Mouse (Mus musculus): ENCODE results near the gene Trp53bp2. TPM values are rescaled to one million over a fixed set of nuclear protein-coding genes. Genes with fewer than 3 reads are reported as not detected.

Gene Trp53bp2
- polyA plus RNA-seq, 1 experiment from 2014 or later: 20.2 TPM

DNA sequence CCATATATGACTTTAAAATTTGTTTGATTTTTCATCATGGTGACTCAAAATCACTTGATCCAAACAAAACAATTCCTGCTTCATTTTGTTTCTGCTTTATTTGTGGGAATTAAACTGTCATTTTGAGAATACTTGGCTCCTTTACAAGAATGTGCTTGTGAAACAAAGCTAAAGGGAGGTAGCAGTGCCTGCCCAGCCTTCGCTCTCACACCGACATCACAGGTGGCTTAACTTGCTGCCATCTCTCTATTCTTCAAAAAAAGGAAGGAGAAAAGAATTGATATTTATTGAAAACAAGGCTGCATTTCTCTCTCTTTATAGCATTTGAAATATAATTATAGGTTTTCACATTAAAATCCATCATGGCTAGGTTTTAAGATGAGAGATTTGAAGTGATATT lies 15.3 kb downstream of the Trp53bp2 start:
- no peak for ATAC-seq
- peak; percentile 34 for DNase-seq (ENCODE audit: low spot score)

GRCm38 (mm10) chr1:182425176-182425575 lies 16.2 kb downstream of the Trp53bp2 start:
- no peak overlapping the region for H3K4me2 ChIP-seq (ENCODE audit: low read length)
- no peak overlapping the region for H3K4me3 ChIP-seq (ENCODE audit: low read depth, low read length)
- 70% methylated on average over 3 of the region's 3 CpGs for WGBS
- ATAC-seq (no peak), DNase-seq (ENCODE audit: low spot score) (peak; percentile 13)
- no peaks in the 10 kb centered on the region for H3K27me3 ChIP-seq (replicated peaks; ENCODE audit: control insufficient read depth, insufficient read depth, low read length)
- H3K9ac ChIP-seq (ENCODE audit: low read length): no peak overlapping the region
- H3K36me3 ChIP-seq (ENCODE audit: control insufficient read depth, insufficient read depth, low read length): 0 out of 2 replicates have a peak, but pooled peaks cover 9% of the 10 kb centered on the region
- H3K27ac ChIP-seq (ENCODE audit: low read depth, low read length): peak overlapping the region; percentile 59; the same call in 1 of the 2 replicates
- H3K9me3 ChIP-seq (replicated peaks; ENCODE audit: control insufficient read depth, low read length): no peaks in the 10 kb centered on the region
- peaks cover 5% of the 10 kb centered on the region; the same call in 1 of the 2 replicates for H3K4me1 ChIP-seq (ENCODE audit: control insufficient read depth, insufficient read depth, low read length)

More for the DNA sequence above, 15.3 kb downstream of the Trp53bp2 start:
- H3K27me3 ChIP-seq (replicated peaks; ENCODE audit: control insufficient read depth, insufficient read depth, low read length): no peaks in the 10 kb centered on the region
- no peak overlapping the region for H3K27ac ChIP-seq (ENCODE audit: low read depth, low read length)
- no peak overlapping the region for H3K9ac ChIP-seq (ENCODE audit: low read length)
- H3K9me3 ChIP-seq (replicated peaks; ENCODE audit: control insufficient read depth, low read length): no peaks in the 10 kb centered on the region
- 0 out of 2 replicates have a peak, but pooled peaks cover 5% of the 10 kb centered on the region for H3K36me3 ChIP-seq (ENCODE audit: control insufficient read depth, insufficient read depth, low read length)
- H3K4me2 ChIP-seq (ENCODE audit: low read length): no peak overlapping the region
- H3K4me3 ChIP-seq (ENCODE audit: low read depth, low read length): no peak overlapping the region
- H3K4me1 ChIP-seq (ENCODE audit: control insufficient read depth, insufficient read depth, low read length): peaks cover 5% of the 10 kb centered on the region; the same call in 1 of the 2 replicates
- WGBS: 46% methylated on average over 2 of the region's 2 CpGs

- no peak for DNase-seq (ENCODE audit: low spot score)
- Histone ChIP-seq H3K36me3 (ENCODE audit: control insufficient read depth, insufficient read depth, low read length) (peaks cover 22% of the 10 kb centered on the region), H3K4me3 (ENCODE audit: low read depth, low read length) (no peak overlapping the region), H3K4me2 (ENCODE audit: low read length) (no peak overlapping the region), H3K9me3 (replicated peaks; ENCODE audit: control insufficient read depth, low read length) (no peaks in the 10 kb centered on the region), H3K9ac (ENCODE audit: low read length) (no peak overlapping the region), H3K4me1 (ENCODE audit: control insufficient read depth, insufficient read depth, low read length) (peaks cover 5% of the 10 kb centered on the region; the same call in 1 of the 2 replicates), H3K27ac (ENCODE audit: low read depth, low read length) (no peak overlapping the region; the same call in 1 of the 2 replicates), H3K27me3 (replicated peaks; ENCODE audit: control insufficient read depth, insufficient read depth, low read length) (no peaks in the 10 kb centered on the region)
- 54% methylated on average over 2 of the region's 2 CpGs for WGBS
- ATAC-seq: no peak
These were observed 17.5 kb downstream of the Trp53bp2 start for GRCm38 (mm10) chr1:182426444-182426843.

- no peak for DNase-seq (ENCODE audit: low spot score)
- Histone ChIP-seq H3K27me3 (replicated peaks; ENCODE audit: control insufficient read depth, insufficient read depth, low read length) (no peaks in the 10 kb centered on the region), H3K9me3 (replicated peaks; ENCODE audit: control insufficient read depth, low read length) (no peaks in the 10 kb centered on the region), H3K36me3 (ENCODE audit: control insufficient read depth, insufficient read depth, low read length) (peaks cover 32% of the 10 kb centered on the region), H3K4me2 (ENCODE audit: low read length) (no peak overlapping the region), H3K27ac (ENCODE audit: low read depth, low read length) (no peak overlapping the region), H3K9ac (ENCODE audit: low read length) (no peak overlapping the region), H3K4me1 (ENCODE audit: control insufficient read depth, insufficient read depth, low read length) (peaks cover 5% of the 10 kb centered on the region; the same call in 1 of the 2 replicates), H3K4me3 (ENCODE audit: low read depth, low read length) (no peak overlapping the region)
- 80% methylated on average over 1 of the region's 1 CpGs for WGBS
- ATAC-seq: no peak
These were observed 18.5 kb downstream of the Trp53bp2 start for GRCm38 (mm10) chr1:182427426-182427825.

- ATAC-seq: no peak
- Histone ChIP-seq H3K36me3 (ENCODE audit: control insufficient read depth, insufficient read depth, low read length) (peaks cover 48% of the 10 kb centered on the region), H3K9me3 (replicated peaks; ENCODE audit: control insufficient read depth, low read length) (no peaks in the 10 kb centered on the region), H3K9ac (ENCODE audit: low read length) (no peak overlapping the region), H3K4me1 (ENCODE audit: control insufficient read depth, insufficient read depth, low read length) (peaks cover 4% of the 10 kb centered on the region; the same call in 1 of the 2 replicates), H3K27me3 (replicated peaks; ENCODE audit: control insufficient read depth, insufficient read depth, low read length) (no peaks in the 10 kb centered on the region), H3K4me2 (ENCODE audit: low read length) (no peak overlapping the region), H3K4me3 (ENCODE audit: low read depth, low read length) (no peak overlapping the region), H3K27ac (ENCODE audit: low read depth, low read length) (no peak overlapping the region)
- WGBS: 84% methylated on average over 3 of the region's 3 CpGs
- DNase-seq (ENCODE audit: low spot score): no peak
These were observed 20.9 kb downstream of the Trp53bp2 start for GRCm38 (mm10) chr1:182429826-182430225.

DNA sequence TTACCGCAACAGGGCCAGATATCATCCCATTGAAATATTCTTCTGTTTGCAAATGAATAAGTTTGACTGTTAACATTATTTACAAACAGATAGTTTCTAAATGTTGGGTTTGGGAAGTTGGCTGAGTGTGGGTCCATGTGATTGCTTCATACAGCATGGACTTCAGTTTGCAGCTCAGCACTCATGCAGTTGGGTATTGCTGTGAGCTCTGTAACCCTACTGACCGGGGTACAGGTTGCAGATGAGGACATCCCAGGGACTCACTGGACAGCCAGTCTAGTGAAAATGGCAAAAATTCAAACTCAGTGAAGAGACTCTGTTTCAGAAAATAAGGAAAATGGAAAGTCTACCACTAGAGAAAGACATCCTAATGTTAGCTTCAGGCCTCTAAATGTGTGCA lies 21.7 kb downstream of the Trp53bp2 start:
- Histone ChIP-seq H3K9ac (ENCODE audit: low read length) (no peak overlapping the region), H3K4me2 (ENCODE audit: low read length) (no peak overlapping the region), H3K9me3 (replicated peaks; ENCODE audit: control insufficient read depth, low read length) (no peaks in the 10 kb centered on the region), H3K4me1 (ENCODE audit: control insufficient read depth, insufficient read depth, low read length) (no peaks in the 10 kb centered on the region), H3K36me3 (ENCODE audit: control insufficient read depth, insufficient read depth, low read length) (peaks cover 56% of the 10 kb centered on the region), H3K27ac (ENCODE audit: low read depth, low read length) (no peak overlapping the region), H3K27me3 (replicated peaks; ENCODE audit: control insufficient read depth, insufficient read depth, low read length) (no peaks in the 10 kb centered on the region), H3K4me3 (ENCODE audit: low read depth, low read length) (no peak overlapping the region)
- ATAC-seq: no peak
- DNase-seq (ENCODE audit: low spot score): no peak
- WGBS: 89% methylated on average over 2 of the region's 2 CpGs

- Histone ChIP-seq H3K9me3 (replicated peaks; ENCODE audit: control insufficient read depth, low read length) (no peaks in the 10 kb centered on the region), H3K27me3 (replicated peaks; ENCODE audit: control insufficient read depth, insufficient read depth, low read length) (no peaks in the 10 kb centered on the region), H3K9ac (ENCODE audit: low read length) (no peak overlapping the region), H3K4me1 (ENCODE audit: control insufficient read depth, insufficient read depth, low read length) (no peaks in the 10 kb centered on the region), H3K4me2 (ENCODE audit: low read length) (no peak overlapping the region), H3K27ac (ENCODE audit: low read depth, low read length) (no peak overlapping the region), H3K36me3 (ENCODE audit: control insufficient read depth, insufficient read depth, low read length) (peaks cover 60% of the 10 kb centered on the region), H3K4me3 (ENCODE audit: low read depth, low read length) (no peak overlapping the region)
- no peak for ATAC-seq
- 95% methylated on average over 3 of the region's 3 CpGs for WGBS
- no peak for DNase-seq (ENCODE audit: low spot score)
These were observed 23.1 kb downstream of the Trp53bp2 start for GRCm38 (mm10) chr1:182432059-182432458.

- H3K4me2 ChIP-seq (ENCODE audit: low read length): no peak overlapping the region
- H3K9me3 ChIP-seq (replicated peaks; ENCODE audit: control insufficient read depth, low read length): no peaks in the 10 kb centered on the region
- no peaks in the 10 kb centered on the region for H3K27me3 ChIP-seq (replicated peaks; ENCODE audit: control insufficient read depth, insufficient read depth, low read length)
- 73% methylated on average over 5 of the region's 5 CpGs for WGBS
- ATAC-seq: no peak
- H3K36me3 ChIP-seq (ENCODE audit: control insufficient read depth, insufficient read depth, low read length): peaks cover 62% of the 10 kb centered on the region
- H3K4me3 ChIP-seq (ENCODE audit: low read depth, low read length): no peak overlapping the region
- no peak for DNase-seq (ENCODE audit: low spot score)
- H3K27ac ChIP-seq (ENCODE audit: low read depth, low read length): no peak overlapping the region
- no peaks in the 10 kb centered on the region for H3K4me1 ChIP-seq (ENCODE audit: control insufficient read depth, insufficient read depth, low read length)
- no peak overlapping the region for H3K9ac ChIP-seq (ENCODE audit: low read length)
These were observed 27.8 kb downstream of the Trp53bp2 start for GRCm38 (mm10) chr1:182436746-182437145.

DNA sequence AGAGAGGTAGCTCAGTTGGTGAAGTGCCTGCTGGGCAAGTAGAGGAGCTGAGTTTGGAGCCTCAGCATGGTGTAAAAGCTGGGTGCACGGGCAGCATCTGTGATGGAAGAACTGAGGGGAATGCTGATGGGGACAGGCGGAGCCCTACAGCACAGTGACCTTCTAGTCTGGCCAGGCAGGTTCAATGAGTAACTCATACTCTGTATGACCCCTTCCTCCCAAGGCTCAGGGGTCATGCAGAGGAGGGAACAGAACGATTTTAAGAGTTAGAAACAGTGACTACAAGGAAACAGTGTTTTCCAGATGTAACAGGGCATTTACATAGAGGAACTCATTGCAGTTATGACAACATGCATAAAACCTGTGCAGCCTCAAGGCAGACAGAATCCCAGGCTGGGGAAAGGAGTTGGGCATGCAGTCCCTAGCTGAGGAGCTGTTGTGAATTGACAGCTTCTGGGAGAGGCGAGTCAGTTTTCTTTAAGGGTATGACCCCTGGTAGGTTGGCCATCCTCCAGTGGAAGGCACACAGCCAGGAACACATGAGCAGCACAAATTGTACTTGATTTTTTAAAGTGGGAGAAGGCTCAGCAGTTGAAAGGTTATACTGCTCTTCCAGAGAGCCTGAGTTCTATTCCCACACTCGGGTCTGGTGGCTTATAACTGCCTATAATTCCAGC lies 30.7 kb downstream of the Trp53bp2 start:
- H3K36me3 ChIP-seq (ENCODE audit: control insufficient read depth, insufficient read depth, low read length): peaks cover 68% of the 10 kb centered on the region
- WGBS: 83% methylated on average over 5 of the region's 5 CpGs
- H3K9ac ChIP-seq (ENCODE audit: low read length): no peak overlapping the region
- no peaks in the 10 kb centered on the region for H3K9me3 ChIP-seq (replicated peaks; ENCODE audit: control insufficient read depth, low read length)
- no peaks in the 10 kb centered on the region for H3K27me3 ChIP-seq (replicated peaks; ENCODE audit: control insufficient read depth, insufficient read depth, low read length)
- H3K27ac ChIP-seq (ENCODE audit: low read depth, low read length): no peak overlapping the region
- no peak overlapping the region for H3K4me3 ChIP-seq (ENCODE audit: low read depth, low read length)
- peak; percentile 20 for DNase-seq (ENCODE audit: low spot score)
- ATAC-seq: no peak
- H3K4me2 ChIP-seq (ENCODE audit: low read length): no peak overlapping the region
- H3K4me1 ChIP-seq (ENCODE audit: control insufficient read depth, insufficient read depth, low read length): no peaks in the 10 kb centered on the region
